Mouse (Mus musculus): ENCODE measurements around the gene Dscaml1. TPM values are rescaled to one million over a fixed set of nuclear protein-coding genes. Genes with fewer than 3 reads are reported as not detected.

Dscaml1 gene
- polyA plus RNA-seq, 1 experiment from 2014 or later, result 0.01 TPM

DNA sequence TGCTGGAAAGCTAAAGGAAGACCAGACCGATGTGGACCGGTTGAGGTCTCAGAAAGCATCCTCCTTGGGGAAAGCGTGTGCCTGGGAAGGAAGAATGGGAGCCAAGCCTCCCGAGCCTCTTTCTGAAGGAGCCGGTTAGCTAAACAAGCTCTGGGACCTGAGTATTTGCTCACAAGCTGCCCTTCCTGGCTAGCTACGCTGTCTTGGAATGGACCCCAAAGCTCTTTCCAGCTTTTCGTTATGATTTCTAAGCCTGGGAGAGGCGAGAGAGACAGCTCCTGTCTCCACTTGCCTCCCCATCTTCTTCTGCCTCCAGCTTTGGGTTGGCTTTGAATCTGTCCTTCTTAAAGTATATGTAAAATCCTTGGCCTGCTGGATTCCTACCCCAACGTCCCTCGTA, 27.6 kb downstream of the Dscaml1 start:
- Histone ChIP-seq H3K9ac (no peak overlapping the region), H3K9me3 (replicated peaks) (no peaks in the 10 kb centered on the region), H3K4me1 (replicated peaks) (no peaks in the 10 kb centered on the region), H3K4me2 (no peak overlapping the region), H3K4me3 (replicated peaks) (no peak overlapping the region), H3K27me3 (no peaks in the 10 kb centered on the region), H3K36me3 (replicated peaks) (no peaks in the 10 kb centered on the region), H3K27ac (replicated peaks) (no peak overlapping the region)
- no peak for ATAC-seq (ENCODE audit: insufficient read depth)
- whole genome bisulfite sequencing (ENCODE audit: insufficient replicate concordance), result 74% methylated on average over 10 of the region's 10 CpGs

DNA sequence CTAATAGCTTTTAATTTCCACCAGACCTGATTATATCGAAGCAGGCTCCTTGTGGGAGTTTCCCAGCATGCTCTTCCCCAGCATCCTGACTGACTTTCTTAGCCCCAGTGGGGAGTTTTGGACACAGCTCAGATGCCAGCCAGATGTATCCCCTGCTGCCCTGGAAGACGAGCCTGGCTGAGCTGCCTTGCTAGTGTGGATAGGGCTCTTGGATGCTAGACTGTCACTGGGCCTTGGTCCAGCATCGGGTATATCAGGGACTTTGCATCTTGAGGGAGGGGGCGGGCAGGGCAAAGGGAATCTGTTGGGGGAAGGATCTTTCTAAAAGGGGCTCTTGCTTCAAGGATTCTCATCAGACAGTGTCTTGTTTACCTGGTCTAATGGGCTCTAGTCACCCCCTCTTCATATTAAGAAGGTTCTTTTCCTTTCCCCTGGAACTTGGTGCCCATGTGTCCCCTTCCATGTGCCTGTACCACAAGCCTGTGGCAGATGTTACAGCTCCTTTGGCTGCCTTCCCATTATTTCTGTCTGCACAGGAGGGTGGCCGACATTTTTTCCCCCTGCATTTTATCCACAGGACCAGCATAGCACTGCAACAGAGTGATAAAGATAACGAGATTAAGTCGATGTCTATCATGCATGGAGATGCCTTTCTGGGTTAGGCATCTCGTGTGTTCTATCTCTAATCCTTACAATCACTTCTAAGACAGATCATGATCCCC, 28.6 kb downstream of the Dscaml1 start:
- no peak for ATAC-seq (ENCODE audit: insufficient read depth)
- no peaks in the 10 kb centered on the region for H3K9me3 ChIP-seq (replicated peaks)
- 42% methylated on average over 8 of the region's 8 CpGs for WGBS (ENCODE audit: insufficient replicate concordance)
- no peak overlapping the region for H3K4me3 ChIP-seq (replicated peaks)
- H3K9ac ChIP-seq, result no peak overlapping the region
- H3K4me2 ChIP-seq, result no peak overlapping the region
- no peaks in the 10 kb centered on the region for H3K36me3 ChIP-seq (replicated peaks)
- H3K27me3 ChIP-seq, result no peaks in the 10 kb centered on the region
- H3K27ac ChIP-seq (replicated peaks), result no peak overlapping the region
- H3K4me1 ChIP-seq (replicated peaks), result no peaks in the 10 kb centered on the region

DNA sequence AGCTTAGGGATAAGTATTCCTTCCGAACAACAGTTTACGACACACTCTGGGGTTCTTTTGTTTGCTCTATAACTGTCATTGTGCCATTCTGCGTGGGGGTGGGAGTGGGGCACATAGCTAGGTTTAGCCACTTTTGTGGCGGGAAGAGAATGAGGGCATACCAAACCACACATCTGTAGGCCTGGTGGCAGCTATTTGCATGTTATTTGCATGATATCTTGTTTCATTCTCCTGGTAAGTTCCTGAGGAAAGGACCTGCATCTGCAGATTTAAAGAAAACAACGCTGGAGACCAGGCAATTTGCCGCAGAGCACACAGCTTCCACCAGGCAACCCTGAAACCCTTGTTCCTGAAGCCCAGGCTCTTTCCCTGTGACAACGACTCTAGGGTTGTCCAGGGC, 30.8 kb downstream of the Dscaml1 start:
- no peaks in the 10 kb centered on the region for H3K4me1 ChIP-seq (replicated peaks)
- WGBS (ENCODE audit: insufficient replicate concordance), result 34% methylated on average over 7 of the region's 7 CpGs
- ATAC-seq (ENCODE audit: insufficient read depth), result no peak
- H3K9me3 ChIP-seq (replicated peaks), result no peaks in the 10 kb centered on the region
- H3K27ac ChIP-seq (replicated peaks), result no peak overlapping the region
- no peak overlapping the region for H3K4me2 ChIP-seq
- no peaks in the 10 kb centered on the region for H3K27me3 ChIP-seq
- no peaks in the 10 kb centered on the region for H3K36me3 ChIP-seq (replicated peaks)
- no peak overlapping the region for H3K9ac ChIP-seq
- H3K4me3 ChIP-seq (replicated peaks), result no peak overlapping the region

DNA sequence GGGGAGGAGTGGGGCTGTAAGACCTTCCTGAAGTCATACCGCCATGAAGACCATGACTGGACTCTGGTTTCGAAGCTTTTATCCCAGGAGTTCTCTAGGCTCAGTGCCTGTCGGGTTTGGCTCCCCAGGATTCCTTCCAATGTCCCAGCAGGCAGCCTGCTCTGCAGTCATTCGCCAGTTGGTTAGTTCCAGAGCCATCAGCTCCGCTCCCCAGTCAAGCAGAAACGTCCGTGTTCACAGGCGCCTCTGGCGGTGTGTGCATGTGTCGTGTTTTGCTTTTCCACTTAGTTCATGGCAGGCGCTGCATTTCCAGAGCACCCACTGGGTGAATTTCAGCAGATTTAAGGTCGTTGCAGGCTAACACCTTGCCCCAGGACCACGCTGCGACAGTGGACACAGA, 31.9 kb downstream of the Dscaml1 start:
- Histone ChIP-seq H3K9me3 (replicated peaks) (no peaks in the 10 kb centered on the region), H3K4me1 (replicated peaks) (no peaks in the 10 kb centered on the region), H3K9ac (no peak overlapping the region), H3K27me3 (no peaks in the 10 kb centered on the region), H3K4me2 (no peak overlapping the region), H3K36me3 (replicated peaks) (no peaks in the 10 kb centered on the region), H3K4me3 (replicated peaks) (no peak overlapping the region), H3K27ac (replicated peaks) (no peak overlapping the region)
- ATAC-seq (ENCODE audit: insufficient read depth), result no peak
- 55% methylated on average over 14 of the region's 14 CpGs for WGBS (ENCODE audit: insufficient replicate concordance)

DNA sequence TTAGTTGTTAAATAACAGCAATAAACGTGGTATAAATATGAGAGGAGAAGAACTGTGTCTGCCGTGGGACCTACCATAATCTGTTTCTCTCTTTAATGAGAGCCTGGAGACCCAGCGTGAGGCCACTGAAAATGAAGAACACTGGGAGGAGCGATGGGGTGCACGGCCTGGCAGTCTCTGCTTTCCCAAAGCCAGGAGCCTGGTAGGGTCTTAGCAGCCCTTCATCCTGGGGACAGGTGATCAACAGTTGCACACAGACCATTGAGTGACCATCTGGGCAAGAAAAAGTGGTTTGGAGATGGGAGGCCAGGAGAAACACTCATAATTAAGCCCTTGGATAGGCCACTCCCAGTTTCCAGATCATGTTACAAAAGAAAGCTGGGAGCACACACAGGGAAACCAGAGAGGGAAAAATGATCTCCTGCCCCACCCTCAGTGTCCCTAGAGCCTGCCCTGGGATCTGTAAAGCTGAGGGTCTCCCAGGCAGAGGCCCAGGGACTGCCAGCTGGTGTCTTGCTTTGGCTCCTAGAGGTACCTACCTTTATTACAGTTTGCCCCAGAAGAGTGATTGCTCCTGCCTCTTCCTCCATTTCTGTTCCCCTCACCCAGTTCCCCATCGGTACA, 39.1 kb downstream of the Dscaml1 start:
- ATAC-seq (ENCODE audit: insufficient read depth), result no peak
- 60% methylated on average over 6 of the region's 6 CpGs for WGBS (ENCODE audit: insufficient replicate concordance)
- H3K4me3 ChIP-seq (replicated peaks), result no peak overlapping the region

DNA sequence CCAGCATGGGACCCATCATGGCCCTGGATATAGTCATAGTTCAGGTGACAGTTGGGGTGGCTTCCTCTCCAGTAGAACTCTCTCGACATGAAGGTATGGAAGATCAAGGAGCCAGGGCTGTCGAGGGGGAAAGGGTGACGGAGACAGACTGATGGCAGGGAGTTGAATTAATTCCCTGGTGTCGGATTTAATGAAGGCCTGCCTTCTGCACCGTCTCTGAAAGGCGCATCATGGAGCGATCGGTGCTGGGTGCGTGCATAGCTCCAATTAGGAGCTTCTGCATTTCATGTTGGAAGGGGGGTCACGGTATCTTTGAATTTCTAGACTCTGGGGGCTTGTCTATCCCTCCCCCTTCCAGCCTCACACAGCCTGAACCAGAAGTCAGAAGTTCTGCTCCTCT, 41.8 kb downstream of the Dscaml1 start:
- Histone ChIP-seq H3K36me3 (replicated peaks) (no peaks in the 10 kb centered on the region), H3K9me3 (replicated peaks) (no peaks in the 10 kb centered on the region), H3K4me2 (no peak overlapping the region), H3K4me1 (replicated peaks) (no peaks in the 10 kb centered on the region), H3K27me3 (no peaks in the 10 kb centered on the region), H3K9ac (no peak overlapping the region), H3K4me3 (replicated peaks) (no peak overlapping the region), H3K27ac (replicated peaks) (no peak overlapping the region)
- WGBS (ENCODE audit: insufficient replicate concordance), result 72% methylated on average over 10 of the region's 10 CpGs
- ATAC-seq (ENCODE audit: insufficient read depth), result no peak

More for the DNA sequence above, 39.1 kb downstream of the Dscaml1 start:
- Histone ChIP-seq H3K36me3 (replicated peaks) (no peaks in the 10 kb centered on the region), H3K27ac (replicated peaks) (no peak overlapping the region), H3K4me2 (no peak overlapping the region), H3K4me1 (replicated peaks) (no peaks in the 10 kb centered on the region), H3K27me3 (no peaks in the 10 kb centered on the region), H3K9ac (no peak overlapping the region), H3K9me3 (replicated peaks) (no peaks in the 10 kb centered on the region)

DNA sequence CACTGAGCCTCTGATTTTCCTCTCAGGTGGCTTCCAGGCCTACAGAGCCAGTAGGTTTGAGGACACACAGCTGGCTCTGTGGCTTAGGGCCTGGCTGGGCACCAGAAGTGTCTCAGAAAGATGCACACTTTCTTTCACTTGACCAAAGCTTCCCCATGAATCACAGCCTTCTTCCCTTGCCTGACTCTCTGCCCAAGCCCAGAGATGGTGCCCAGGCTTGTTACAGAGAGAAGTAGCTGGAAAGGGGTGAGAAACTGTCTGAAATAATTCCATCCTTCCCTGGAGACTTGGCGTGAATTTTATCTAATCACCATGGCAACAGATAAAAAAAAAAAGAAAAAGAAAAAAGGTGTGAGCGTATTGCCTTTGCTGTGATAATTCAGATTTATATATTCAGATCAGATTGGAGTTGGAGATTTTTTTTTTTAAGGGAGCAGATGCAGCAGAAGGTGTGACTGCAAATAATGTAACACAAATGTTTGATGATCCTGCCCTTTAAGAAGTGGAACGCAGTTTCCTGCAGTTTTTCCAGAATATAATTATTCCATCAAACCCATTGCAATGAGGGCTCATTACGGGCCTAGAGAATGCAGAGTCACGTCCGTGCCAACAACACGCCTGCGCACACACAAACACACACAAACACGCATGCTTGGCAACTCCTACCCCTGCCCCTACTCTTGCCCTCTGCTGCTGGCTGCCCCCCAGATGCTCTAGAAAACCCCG, 44.5 kb downstream of the Dscaml1 start:
- Histone ChIP-seq H3K4me3 (replicated peaks) (no peak overlapping the region), H3K9ac (no peak overlapping the region), H3K9me3 (replicated peaks) (no peaks in the 10 kb centered on the region), H3K4me2 (no peak overlapping the region), H3K27ac (replicated peaks) (no peak overlapping the region), H3K27me3 (no peaks in the 10 kb centered on the region), H3K4me1 (replicated peaks) (no peaks in the 10 kb centered on the region), H3K36me3 (replicated peaks) (no peaks in the 10 kb centered on the region)
- WGBS (ENCODE audit: insufficient replicate concordance), result 65% methylated on average over 10 of the region's 10 CpGs
- ATAC-seq (ENCODE audit: insufficient read depth), result no peak

DNA sequence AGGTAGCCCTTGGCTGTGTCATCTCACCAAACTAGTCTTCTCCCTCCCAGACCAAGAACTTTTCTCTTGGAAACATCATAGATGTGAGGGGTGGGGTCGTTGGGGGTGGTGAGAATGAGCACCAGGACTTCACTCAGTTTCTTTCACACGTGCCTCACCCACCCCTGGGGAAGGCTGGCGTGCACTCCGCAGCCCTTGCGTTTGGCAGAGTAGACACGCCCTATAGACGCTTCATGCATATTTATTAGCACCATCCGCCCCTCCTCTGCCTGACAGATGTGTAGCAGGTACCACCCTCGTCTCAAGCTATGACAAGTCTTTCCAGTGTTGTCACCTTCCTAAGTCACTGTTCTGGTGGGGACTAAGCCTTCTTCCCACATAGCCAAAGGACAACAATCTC, 45.3 kb downstream of the Dscaml1 start:
- ATAC-seq (ENCODE audit: insufficient read depth), result no peak
- Histone ChIP-seq H3K36me3 (replicated peaks) (no peaks in the 10 kb centered on the region), H3K4me3 (replicated peaks) (no peak overlapping the region), H3K4me1 (replicated peaks) (no peaks in the 10 kb centered on the region), H3K4me2 (no peak overlapping the region), H3K27me3 (no peaks in the 10 kb centered on the region), H3K27ac (replicated peaks) (no peak overlapping the region), H3K9ac (no peak overlapping the region), H3K9me3 (replicated peaks) (no peaks in the 10 kb centered on the region)
- WGBS (ENCODE audit: insufficient replicate concordance), result 30% methylated on average over 9 of the region's 9 CpGs

DNA sequence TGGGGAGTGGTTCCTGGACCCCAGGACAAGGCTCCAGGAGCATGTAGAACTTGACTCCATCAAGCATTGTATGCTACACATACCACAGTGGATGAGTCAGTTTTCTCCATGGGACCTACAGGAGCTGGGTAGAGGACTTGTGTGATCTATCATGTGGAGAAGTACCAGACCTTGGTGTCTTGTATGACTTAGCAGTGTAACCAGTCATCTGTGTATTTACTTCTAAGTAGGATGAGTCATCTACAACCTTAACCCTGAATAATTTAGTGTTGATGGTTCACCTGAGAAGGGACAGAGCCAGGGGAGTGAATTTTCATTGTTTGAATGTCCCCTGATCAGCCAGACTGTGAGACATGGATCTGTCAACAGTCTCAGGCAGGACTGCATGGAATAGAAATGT, 48.4 kb downstream of the Dscaml1 start:
- no peaks in the 10 kb centered on the region for H3K4me1 ChIP-seq (replicated peaks)
- no peaks in the 10 kb centered on the region for H3K36me3 ChIP-seq (replicated peaks)
- no peak overlapping the region for H3K4me2 ChIP-seq
- H3K27me3 ChIP-seq, result no peaks in the 10 kb centered on the region
- H3K27ac ChIP-seq (replicated peaks), result no peak overlapping the region
- ATAC-seq (ENCODE audit: insufficient read depth), result no peak
- H3K9ac ChIP-seq, result no peak overlapping the region
- H3K4me3 ChIP-seq (replicated peaks), result no peak overlapping the region
- H3K9me3 ChIP-seq (replicated peaks), result no peaks in the 10 kb centered on the region

DNA sequence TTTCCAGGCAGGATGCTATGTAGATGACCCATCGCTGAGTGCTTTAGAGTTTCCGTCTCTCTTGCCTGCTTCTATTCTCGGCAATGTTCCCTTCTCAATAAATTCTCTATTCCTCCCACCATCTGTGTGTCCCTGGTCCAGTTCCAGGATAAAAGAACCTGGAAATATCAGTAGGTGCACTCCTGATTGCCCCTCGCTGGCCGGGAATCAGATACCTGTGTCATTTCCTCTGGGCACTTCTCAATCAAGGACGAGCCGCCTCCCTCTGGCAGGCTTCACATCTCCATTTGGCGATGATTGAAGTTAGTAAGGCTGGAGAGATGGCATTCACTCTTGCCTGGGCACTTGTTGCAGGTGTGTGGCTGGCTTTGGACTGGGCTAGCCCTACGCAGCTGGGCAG, 54.5 kb downstream of the Dscaml1 start:
- 74% methylated on average over 9 of the region's 9 CpGs for WGBS (ENCODE audit: insufficient replicate concordance)
- no peaks in the 10 kb centered on the region for H3K27me3 ChIP-seq
- ATAC-seq (ENCODE audit: insufficient read depth), result no peak

DNA sequence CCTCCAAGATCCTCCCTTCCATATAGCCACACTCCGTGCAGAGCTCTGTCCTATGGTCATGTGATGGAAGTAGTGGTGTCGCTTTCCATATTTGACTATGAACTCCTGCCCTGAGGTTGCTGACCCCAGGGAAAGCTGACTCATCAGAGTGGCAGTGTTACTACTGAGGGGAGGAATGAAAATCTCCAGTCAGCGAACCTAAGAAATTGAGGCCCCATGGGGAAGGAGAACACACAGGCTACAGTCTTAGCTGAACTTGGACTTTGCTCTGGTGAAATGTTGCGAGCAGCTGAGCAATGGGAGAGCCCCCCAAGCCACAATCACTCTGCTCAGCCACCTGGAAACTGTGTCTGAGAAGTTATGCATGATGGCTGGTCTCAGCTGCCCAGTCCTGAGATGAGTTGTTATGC, 60.2 kb downstream of the Dscaml1 start:
- peak; percentile 25; the same call in 1 of the 2 replicates for ATAC-seq (ENCODE audit: insufficient read depth)
- H3K27ac ChIP-seq (replicated peaks), result no peak overlapping the region
- H3K9me3 ChIP-seq (replicated peaks), result no peaks in the 10 kb centered on the region
- H3K4me1 ChIP-seq (replicated peaks), result no peaks in the 10 kb centered on the region
- no peak overlapping the region for H3K9ac ChIP-seq
- no peak overlapping the region for H3K4me3 ChIP-seq (replicated peaks)
- whole genome bisulfite sequencing (ENCODE audit: insufficient replicate concordance), result 53% methylated on average over 4 of the region's 4 CpGs
- no peaks in the 10 kb centered on the region for H3K27me3 ChIP-seq
- H3K4me2 ChIP-seq, result no peak overlapping the region
- H3K36me3 ChIP-seq (replicated peaks), result no peaks in the 10 kb centered on the region

More for the DNA sequence above, 54.5 kb downstream of the Dscaml1 start:
- Histone ChIP-seq H3K4me3 (replicated peaks) (no peak overlapping the region), H3K9ac (no peak overlapping the region), H3K36me3 (replicated peaks) (no peaks in the 10 kb centered on the region), H3K9me3 (replicated peaks) (no peaks in the 10 kb centered on the region), H3K4me2 (no peak overlapping the region), H3K4me1 (replicated peaks) (no peaks in the 10 kb centered on the region), H3K27ac (replicated peaks) (no peak overlapping the region)

Measured in liver, embryonic 15.5 days (tissue).